Mouse (Mus musculus): Measurements from ENCODE around the gene Usp22. TPM values are rescaled to one million over a fixed set of nuclear protein-coding genes. Genes with fewer than 3 reads are reported as not detected.
A peak's percentile ranks its signal among the peaks of the same experiment; 100 is the strongest.
"Not testable (repeated sequence)": the region's sequence is repeated elsewhere in the genome, so short reads cannot be mapped to it uniquely, and the experiment has no call there.

Gene Usp22
- polyA plus RNA-seq, 1 experiment: 25.1 TPM

- H3K4me3 ChIP-seq (ENCODE audit: low read depth, low read length): peak overlapping the region; percentile 48
- TF ChIP-seq POLR2A (IDR thresholded peaks at IDR 0.05; ENCODE audit: low read depth, low read length) (no peak), CTCF (IDR thresholded peaks at IDR 0.05; ENCODE audit: extremely low read depth, insufficient read length, insufficient replicate concordance, low read depth, low read length) (no peak)
- 46% methylated on average over 6 of the region's 6 CpGs for WGBS
These were observed 31.8 kb downstream of the Usp22 start for GRCm38 (mm10) chr11:61142941-61143530.

DNA sequence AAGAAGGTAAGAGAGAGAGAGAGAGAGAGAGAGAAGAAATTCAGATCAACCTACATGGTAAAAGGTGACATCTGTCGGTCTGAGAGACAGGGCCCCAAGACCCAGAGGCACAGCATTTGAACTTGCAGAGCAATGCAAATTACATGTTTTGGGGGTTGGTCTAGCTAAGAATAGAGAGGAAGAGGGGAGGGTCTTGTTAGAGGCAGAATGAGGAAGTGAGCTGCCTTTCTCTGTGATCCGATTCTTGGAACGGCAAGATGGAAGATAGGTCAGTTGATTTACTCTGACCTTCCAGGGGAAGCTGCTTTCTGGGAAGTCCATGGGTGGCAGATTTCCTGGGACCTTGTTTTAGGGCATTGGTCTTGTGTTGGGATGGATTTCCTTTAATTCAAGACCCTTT is 32.6 kb downstream of the Usp22 start:
- Histone ChIP-seq H3K36me3 (ENCODE audit: control insufficient read depth, insufficient read depth, low read length) (no peaks in the 10 kb centered on the region), H3K4me3 (ENCODE audit: low read depth, low read length) (peak overlapping the region; percentile 12; the same call in 1 of the 2 replicates), H3K27ac (ENCODE audit: insufficient read depth, low read depth, low read length) (peak overlapping the region; percentile 55), H3K27me3 (ENCODE audit: control insufficient read depth, insufficient read depth, low read length) (no peaks in the 10 kb centered on the region), H3K4me1 (ENCODE audit: control insufficient read depth, insufficient read depth, insufficient read length, low read length) (peaks cover 7% of the 10 kb centered on the region; the same call in 1 of the 2 replicates)
- WGBS: 52% methylated on average over 3 of the region's 3 CpGs
- no peak for TF ChIP-seq CTCF (IDR thresholded peaks at IDR 0.05; ENCODE audit: extremely low read depth, insufficient read length, insufficient replicate concordance, low read depth, low read length)
- TF ChIP-seq POLR2A (IDR thresholded peaks at IDR 0.05; ENCODE audit: low read depth, low read length): no peak

More at GRCm38 (mm10) chr11:61142941-61143530, 31.8 kb downstream of the Usp22 start:
- Histone ChIP-seq H3K27ac (ENCODE audit: insufficient read depth, low read depth, low read length) (peak overlapping the region; percentile 55), H3K4me1 (ENCODE audit: control insufficient read depth, insufficient read depth, insufficient read length, low read length) (peaks cover 8% of the 10 kb centered on the region), H3K36me3 (ENCODE audit: control insufficient read depth, insufficient read depth, low read length) (no peaks in the 10 kb centered on the region), H3K27me3 (ENCODE audit: control insufficient read depth, insufficient read depth, low read length) (no peaks in the 10 kb centered on the region)

- H3K4me1 ChIP-seq (ENCODE audit: control insufficient read depth, insufficient read depth, insufficient read length, low read length): peaks cover 1% of the 10 kb centered on the region; the same call in 1 of the 2 replicates
- H3K4me3 ChIP-seq (ENCODE audit: low read depth, low read length): no peak overlapping the region
- H3K27ac ChIP-seq (ENCODE audit: insufficient read depth, low read depth, low read length): no peak overlapping the region
- H3K27me3 ChIP-seq (ENCODE audit: control insufficient read depth, insufficient read depth, low read length): no peaks in the 10 kb centered on the region
- 68% methylated on average over 2 of the region's 2 CpGs for WGBS
- H3K36me3 ChIP-seq (ENCODE audit: control insufficient read depth, insufficient read depth, low read length): no peaks in the 10 kb centered on the region
- TF ChIP-seq POLR2A (IDR thresholded peaks at IDR 0.05; ENCODE audit: low read depth, low read length): no peak
- TF ChIP-seq CTCF (IDR thresholded peaks at IDR 0.05; ENCODE audit: extremely low read depth, insufficient read length, insufficient replicate concordance, low read depth, low read length): no peak
These were observed 33.2 kb downstream of the Usp22 start for GRCm38 (mm10) chr11:61141693-61142092.

DNA sequence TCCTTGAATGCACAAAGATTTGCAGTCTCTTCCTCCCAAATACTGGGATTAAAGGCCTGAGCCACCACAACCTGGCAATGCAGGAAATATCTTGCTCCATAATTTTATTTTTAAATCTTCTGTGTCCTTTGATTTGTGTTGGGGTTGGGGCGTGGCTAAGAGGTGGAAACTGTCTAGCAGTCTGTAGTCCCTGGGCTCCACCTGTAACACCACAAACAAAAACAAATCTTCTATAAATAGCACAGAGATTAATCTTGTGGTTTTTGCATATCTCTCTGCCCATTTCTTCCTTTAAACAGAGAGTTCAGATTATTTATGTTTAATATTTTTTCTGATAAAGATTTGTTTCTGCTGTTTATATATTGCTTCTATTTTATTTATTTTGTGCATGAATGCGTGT is 41.9 kb downstream of the Usp22 start:
- TF ChIP-seq CTCF (IDR thresholded peaks at IDR 0.05; ENCODE audit: extremely low read depth, insufficient read length, insufficient replicate concordance, low read depth, low read length) (no peak), POLR2A (IDR thresholded peaks at IDR 0.05; ENCODE audit: low read depth, low read length) (no peak)
- Histone ChIP-seq H3K4me1 (ENCODE audit: control insufficient read depth, insufficient read depth, insufficient read length, low read length) (no peaks in the 10 kb centered on the region), H3K27ac (ENCODE audit: insufficient read depth, low read depth, low read length) (no peak overlapping the region), H3K36me3 (ENCODE audit: control insufficient read depth, insufficient read depth, low read length) (no peaks in the 10 kb centered on the region), H3K4me3 (ENCODE audit: low read depth, low read length) (no peak overlapping the region), H3K27me3 (ENCODE audit: control insufficient read depth, insufficient read depth, low read length) (no peaks in the 10 kb centered on the region)
- WGBS: 68% methylated on average over 2 of the region's 2 CpGs

- not testable (repeated sequence) for H3K27me3 ChIP-seq (ENCODE audit: control insufficient read depth, insufficient read depth, low read length); H3K36me3 ChIP-seq (ENCODE audit: control insufficient read depth, insufficient read depth, low read length)
- 87% methylated on average over 4 of the region's 4 CpGs for WGBS
These were observed 44.2 kb downstream of the Usp22 start for GRCm38 (mm10) chr11:61130646-61131045.

GRCm38 (mm10) chr11:61129305-61129704 is 45.5 kb downstream of the Usp22 start:
- WGBS: 59% methylated on average over 10 of the region's 10 CpGs
- Histone ChIP-seq H3K27me3 (ENCODE audit: control insufficient read depth, insufficient read depth, low read length) (no peaks in the 10 kb centered on the region), H3K36me3 (ENCODE audit: control insufficient read depth, insufficient read depth, low read length) (no peaks in the 10 kb centered on the region), H3K27ac (ENCODE audit: insufficient read depth, low read depth, low read length) (no peak overlapping the region), H3K4me1 (ENCODE audit: control insufficient read depth, insufficient read depth, insufficient read length, low read length) (no peaks in the 10 kb centered on the region), H3K4me3 (ENCODE audit: low read depth, low read length) (peak overlapping the region; percentile 17; the same call in 1 of the 2 replicates)
- no peak for TF ChIP-seq CTCF (IDR thresholded peaks at IDR 0.05; ENCODE audit: extremely low read depth, insufficient read length, insufficient replicate concordance, low read depth, low read length)
- no peak for TF ChIP-seq POLR2A (IDR thresholded peaks at IDR 0.05; ENCODE audit: low read depth, low read length)

More at GRCm38 (mm10) chr11:61130646-61131045, 44.2 kb downstream of the Usp22 start:
- not testable (repeated sequence) for H3K4me1 ChIP-seq (ENCODE audit: control insufficient read depth, insufficient read depth, insufficient read length, low read length); H3K27ac ChIP-seq (ENCODE audit: insufficient read depth, low read depth, low read length); H3K4me3 ChIP-seq (ENCODE audit: low read depth, low read length)

GRCm38 (mm10) chr11:61127421-61128055 is 47.3 kb downstream of the Usp22 start:
- H3K36me3 ChIP-seq (ENCODE audit: control insufficient read depth, insufficient read depth, low read length): no peaks in the 10 kb centered on the region
- H3K4me3 ChIP-seq (ENCODE audit: low read depth, low read length): peak overlapping the region; percentile 5; the same call in 1 of the 2 replicates
- TF ChIP-seq POLR2A (IDR thresholded peaks at IDR 0.05; ENCODE audit: low read depth, low read length): no peak
- no peak for TF ChIP-seq CTCF (IDR thresholded peaks at IDR 0.05; ENCODE audit: extremely low read depth, insufficient read length, insufficient replicate concordance, low read depth, low read length)
- H3K27ac ChIP-seq (ENCODE audit: insufficient read depth, low read depth, low read length): no peak overlapping the region
- H3K4me1 ChIP-seq (ENCODE audit: control insufficient read depth, insufficient read depth, insufficient read length, low read length): no peaks in the 10 kb centered on the region
- H3K27me3 ChIP-seq (ENCODE audit: control insufficient read depth, insufficient read depth, low read length): no peaks in the 10 kb centered on the region
- 89% methylated on average over 8 of the region's 8 CpGs for WGBS

Measured in small intestine, adult 2 months (tissue).